Mouse (Mus musculus) midbrain, embryonic 16.5 days (tissue): Measurements from ENCODE around the gene Chrm3. TPM values are rescaled to one million over a fixed set of nuclear protein-coding genes. Genes with fewer than 3 reads are reported as not detected.

ENCODE experiments used
- ATAC-seq: fragments of 200-750 bp; cut with Nextera tagmentation; 2 replicates; pipeline ENCODE4 v1.8.0; 2017; ENCODE audit warnings: moderate TSS enrichment
- H3K27ac ChIP-seq: fragments of 300-500 bp; sonication (generic); 2 replicates; pipeline ENCODE4 v1.5.1; 2014; ENCODE audit warnings: mild to moderate bottlenecking, low read length, mixed read lengths
- H3K27me3 ChIP-seq: fragments of 300-500 bp; sonication (generic); 2 replicates; pipeline ENCODE4 v1.6.1; 2014; ENCODE audit warnings: low read depth, low read length, mixed read lengths; ENCODE audit not compliant: control insufficient read depth, insufficient read depth
- H3K36me3 ChIP-seq: fragments of 300-500 bp; sonication (generic); 2 replicates; pipeline ENCODE4 v1.6.1; 2014; ENCODE audit warnings: mild to moderate bottlenecking, low read length, moderate library complexity, mixed read lengths; ENCODE audit not compliant: control insufficient read depth, insufficient read depth
- H3K4me1 ChIP-seq: fragments of 300-500 bp; sonication (generic); 2 replicates; pipeline ENCODE4 v1.6.1; 2014; ENCODE audit warnings: mild to moderate bottlenecking, low read length, mixed read lengths; ENCODE audit not compliant: control insufficient read depth, insufficient read depth
- H3K4me2 ChIP-seq: fragments of 300-500 bp; sonication (generic); 2 replicates; pipeline ENCODE4 v1.6.1; 2014; ENCODE audit warnings: mild to moderate bottlenecking, low read length, mixed read lengths
- H3K4me3 ChIP-seq: fragments of 300-500 bp; sonication (generic); 2 replicates; pipeline ENCODE4 v1.5.1; 2014; ENCODE audit warnings: low read depth, mild to moderate bottlenecking, low read length, moderate library complexity, mixed read lengths
- H3K9ac ChIP-seq: fragments of 300-500 bp; sonication (generic); 2 replicates; pipeline ENCODE4 v1.6.1; 2014; ENCODE audit warnings: low read depth, low read length, mixed read lengths
- H3K9me3 ChIP-seq: fragments of 300-500 bp; sonication (generic); replicated peaks from 2 replicates; pipeline ENCODE4 v1.6.1; 2014; ENCODE audit warnings: mild to moderate bottlenecking, low read length, mixed read lengths; ENCODE audit not compliant: control insufficient read depth, poor library complexity, severe bottlenecking
- WGBS: fragments of 180-500 bp; shearing (Covaris S2); extraction: QIAGEN DNeasy Blood & Tissue Kit; methylation state at CpG from one replicate; pipeline ENCODE4 v1.1.7; 2014; 5-methylcytosine and 5-hydroxymethylcytosine counted together
- polyA plus RNA-seq: library from polyadenylated mRNA; unstranded; fragments of >200 nt; fragmentation: Nextera tagmentation; extraction: Ambion mirVana; gene quantifications from 2 replicates; pipeline ENCODE4 v1.2.1, GENCODE M21; 2015

Gene Chrm3
- polyA plus RNA-seq, 1 experiment from 2014 or later: 5.0 TPM

- Histone ChIP-seq H3K9ac (no peak overlapping the region), H3K4me3 (no peak overlapping the region), H3K4me1 (no peaks in the 10 kb centered on the region), H3K36me3 (no peaks in the 10 kb centered on the region), H3K27ac (no peak overlapping the region), H3K27me3 (no peaks in the 10 kb centered on the region), H3K9me3 (no peaks in the 10 kb centered on the region), H3K4me2 (no peak overlapping the region)
- WGBS: 60% methylated on average over 1 of the region's 1 CpGs
- ATAC-seq: no peak
Observed at GRCm38 (mm10) chr13:10210522-10211244, 150.0 kb downstream of the Chrm3 start.

GRCm38 (mm10) chr13:10199206-10199956 is 161.3 kb downstream of the Chrm3 start:
- no peak overlapping the region for H3K27ac ChIP-seq
- H3K4me3 ChIP-seq: no peak overlapping the region
- H3K9ac ChIP-seq: no peak overlapping the region
- no peaks in the 10 kb centered on the region for H3K36me3 ChIP-seq
- 80% methylated on average over 6 of the region's 6 CpGs for WGBS
- H3K27me3 ChIP-seq: no peaks in the 10 kb centered on the region
- H3K4me2 ChIP-seq: no peak overlapping the region
- no peaks in the 10 kb centered on the region for H3K9me3 ChIP-seq
- no peak for ATAC-seq
- no peaks in the 10 kb centered on the region for H3K4me1 ChIP-seq

- whole genome bisulfite sequencing: 86% methylated on average over 2 of the region's 2 CpGs
- ATAC-seq: no peak
Observed at GRCm38 (mm10) chr13:10189829-10190228, 170.8 kb downstream of the Chrm3 start.

GRCm38 (mm10) chr13:10187926-10188325 is 172.7 kb downstream of the Chrm3 start:
- no peaks in the 10 kb centered on the region for H3K4me1 ChIP-seq
- H3K9me3 ChIP-seq: no peaks in the 10 kb centered on the region
- H3K36me3 ChIP-seq: no peaks in the 10 kb centered on the region
- H3K27ac ChIP-seq: no peak overlapping the region
- no peak overlapping the region for H3K4me2 ChIP-seq
- no peak overlapping the region for H3K9ac ChIP-seq
- no peaks in the 10 kb centered on the region for H3K27me3 ChIP-seq
- no peak for ATAC-seq
- 92% methylated on average over 3 of the region's 3 CpGs for WGBS
- H3K4me3 ChIP-seq: no peak overlapping the region

More at GRCm38 (mm10) chr13:10189829-10190228, 170.8 kb downstream of the Chrm3 start:
- no peak overlapping the region for H3K9ac ChIP-seq
- H3K36me3 ChIP-seq: no peaks in the 10 kb centered on the region
- H3K4me1 ChIP-seq: no peaks in the 10 kb centered on the region
- no peak overlapping the region for H3K4me3 ChIP-seq
- no peaks in the 10 kb centered on the region for H3K27me3 ChIP-seq
- no peak overlapping the region for H3K27ac ChIP-seq
- no peaks in the 10 kb centered on the region for H3K9me3 ChIP-seq
- no peak overlapping the region for H3K4me2 ChIP-seq

- H3K4me2 ChIP-seq: no peak overlapping the region
- H3K9ac ChIP-seq: no peak overlapping the region
- H3K27ac ChIP-seq: no peak overlapping the region
- H3K4me1 ChIP-seq: no peaks in the 10 kb centered on the region
- WGBS: 91% methylated on average over 4 of the region's 4 CpGs
- H3K4me3 ChIP-seq: no peak overlapping the region
- no peak for ATAC-seq
- H3K27me3 ChIP-seq: no peaks in the 10 kb centered on the region
- no peaks in the 10 kb centered on the region for H3K9me3 ChIP-seq
- no peaks in the 10 kb centered on the region for H3K36me3 ChIP-seq
Observed at GRCm38 (mm10) chr13:10183837-10184236, 176.8 kb downstream of the Chrm3 start.

- Histone ChIP-seq H3K4me1 (no peaks in the 10 kb centered on the region), H3K27ac (no peak overlapping the region), H3K27me3 (no peaks in the 10 kb centered on the region), H3K9ac (no peak overlapping the region), H3K9me3 (no peaks in the 10 kb centered on the region), H3K36me3 (no peaks in the 10 kb centered on the region), H3K4me3 (no peak overlapping the region), H3K4me2 (no peak overlapping the region)
- 84% methylated on average over 2 of the region's 2 CpGs for WGBS
- ATAC-seq: no peak
Observed at GRCm38 (mm10) chr13:10182756-10183155, 177.9 kb downstream of the Chrm3 start.

GRCm38 (mm10) chr13:10170529-10170928 is 190.1 kb downstream of the Chrm3 start:
- 89% methylated on average over 2 of the region's 2 CpGs for WGBS
- no peaks in the 10 kb centered on the region for H3K4me1 ChIP-seq
- no peak for ATAC-seq
- no peak overlapping the region for H3K9ac ChIP-seq
- H3K27me3 ChIP-seq: no peaks in the 10 kb centered on the region
- H3K36me3 ChIP-seq: no peaks in the 10 kb centered on the region
- no peak overlapping the region for H3K4me2 ChIP-seq
- no peak overlapping the region for H3K27ac ChIP-seq
- H3K9me3 ChIP-seq: no peaks in the 10 kb centered on the region
- no peak overlapping the region for H3K4me3 ChIP-seq

GRCm38 (mm10) chr13:10163354-10163753 is 197.3 kb downstream of the Chrm3 start:
- no peaks in the 10 kb centered on the region for H3K36me3 ChIP-seq
- H3K4me2 ChIP-seq: no peak overlapping the region
- H3K9me3 ChIP-seq: no peaks in the 10 kb centered on the region
- no peak for ATAC-seq
- H3K9ac ChIP-seq: no peak overlapping the region
- H3K27me3 ChIP-seq: no peaks in the 10 kb centered on the region
- no peak overlapping the region for H3K27ac ChIP-seq
- H3K4me3 ChIP-seq: no peak overlapping the region
- H3K4me1 ChIP-seq: no peaks in the 10 kb centered on the region

- Histone ChIP-seq H3K27ac (no peak overlapping the region), H3K9me3 (no peaks in the 10 kb centered on the region), H3K9ac (no peak overlapping the region), H3K27me3 (no peaks in the 10 kb centered on the region), H3K36me3 (no peaks in the 10 kb centered on the region), H3K4me1 (no peaks in the 10 kb centered on the region), H3K4me3 (no peak overlapping the region), H3K4me2 (no peak overlapping the region)
- no peak for ATAC-seq
- WGBS: 83% methylated on average over 3 of the region's 3 CpGs
Observed at GRCm38 (mm10) chr13:10157496-10157895, 203.2 kb downstream of the Chrm3 start.
